Comparison of ENCODE assay signal across 13 mouse cellular contexts in the genomic region with DNA sequence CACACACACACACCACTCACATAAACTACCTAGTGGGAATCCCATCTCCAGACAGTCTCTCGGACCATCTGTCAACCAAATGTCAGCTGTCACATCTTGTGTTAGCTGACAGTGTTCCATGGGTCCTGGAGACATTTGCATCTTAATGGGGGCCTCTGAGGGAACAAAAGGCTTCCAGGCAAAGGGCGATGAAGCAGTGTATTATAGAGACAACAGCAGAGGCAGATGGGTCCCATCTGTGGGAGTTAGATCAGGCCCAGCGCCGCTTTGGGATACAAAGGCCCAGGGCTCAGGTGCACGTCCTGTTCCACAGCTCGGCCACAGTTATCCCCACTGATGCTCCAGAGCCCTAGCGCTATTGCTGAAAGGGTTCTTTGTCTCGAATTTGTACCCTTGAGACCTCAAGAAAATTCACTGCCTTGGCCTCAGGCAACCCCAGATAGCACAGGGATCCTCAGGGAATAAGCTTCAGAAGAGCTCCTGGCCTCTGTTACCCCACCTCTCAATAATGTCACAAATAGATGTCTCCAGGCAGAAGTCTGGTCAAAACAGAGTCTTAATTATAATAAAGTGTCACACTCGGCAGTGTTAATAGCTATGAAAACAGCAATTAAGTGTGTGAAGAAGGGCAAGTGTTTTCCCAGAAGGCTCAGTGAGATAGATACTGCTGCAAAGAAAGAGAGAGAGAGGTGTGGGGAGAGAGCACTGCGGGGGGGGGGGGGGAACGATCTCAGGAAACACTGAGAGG.
DNase-seq lines count a peak whose midpoint lies in the region; ATAC-seq and TF ChIP-seq lines count a peak whose summit lies in the region.
"Had no signal": no experiment of that assay in that cellular context is flagged by ENCODE, and none has a peak within 500 bp of the region (broad histone marks: within the 10 kb centered on the region; RNA-seq: fewer than 3 reads in every experiment).

No protein-coding gene starts in this region.

- no peaks in the 10 kb centered on the region for H3K36me3 ChIP-seq in forebrain, embryonic 11.5 days (ENCODE audit: control insufficient read depth, insufficient read depth, low read length)
- no peaks in the 10 kb centered on the region; the same call in 1 of the 2 replicates for H3K36me3 ChIP-seq in hindbrain, postnatal 0 days (ENCODE audit: insufficient read depth, low read length)
- H3K36me3 ChIP-seq in neural tube, embryonic 14.5 days (ENCODE audit: control insufficient read depth, insufficient read depth, low read length), result 0 out of 2 replicates have a peak, but pooled peaks cover 5% of the 10 kb centered on the region
- H3K36me3 ChIP-seq in heart, adult 2 months (ENCODE audit: control insufficient read depth, insufficient read depth, low read length), result no peaks in the 10 kb centered on the region
- H3K36me3 ChIP-seq: heart, embryonic 10.5 days; limb, embryonic 13.5 days had no signal

- intact Hi-C loops in heart, adult 2 months (cut with DNase I), result no loop called here

- 17% methylated on average over 9 of the region's 11 CpGs for WGBS in forebrain, embryonic 11.5 days
- 21% methylated on average over 9 of the region's 11 CpGs for WGBS in hindbrain, postnatal 0 days
- WGBS in neural tube, embryonic 14.5 days, result 5% methylated on average over 9 of the region's 11 CpGs
- WGBS in heart, adult 2 months, result 64% methylated on average over 10 of the region's 11 CpGs

- H3K4me2 ChIP-seq in forebrain, embryonic 11.5 days (ENCODE audit: low read depth, low read length, severe bottlenecking), result no peak overlapping the region
- no peak overlapping the region for H3K4me2 ChIP-seq in hindbrain, postnatal 0 days (ENCODE audit: low read depth, low read length)
- H3K4me2 ChIP-seq in neural tube, embryonic 14.5 days (ENCODE audit: low read depth, low read length), result no peak overlapping the region
- H3K4me2 ChIP-seq: limb, embryonic 13.5 days had no signal

- TF ChIP-seq CTCF in hindbrain, postnatal 0 days (IDR thresholded peaks at IDR 0.05; ENCODE audit: low read depth), result no peak
- no peak for TF ChIP-seq CTCF in heart, adult 2 months (IDR thresholded peaks at IDR 0.05)

- H3K9ac ChIP-seq in forebrain, embryonic 11.5 days (ENCODE audit: low read length), result no peak overlapping the region
- no peak overlapping the region for H3K9ac ChIP-seq in hindbrain, postnatal 0 days (replicated peaks; ENCODE audit: low read length)
- H3K9ac ChIP-seq in neural tube, embryonic 14.5 days (replicated peaks; ENCODE audit: low read depth, low read length), result no peak overlapping the region
- H3K9ac ChIP-seq in heart, adult 2 months (ENCODE audit: low read depth, low read length), result no peak overlapping the region
- H3K9ac ChIP-seq: limb, embryonic 13.5 days had no signal

- peaks cover 12% of the 10 kb centered on the region; the same call in 1 of the 2 replicates for H3K4me1 ChIP-seq in forebrain, embryonic 11.5 days (replicated peaks; ENCODE audit: control insufficient read depth, insufficient read depth, low read length)
- peaks cover 7% of the 10 kb centered on the region; the same call in 1 of the 2 replicates for H3K4me1 ChIP-seq in hindbrain, postnatal 0 days (ENCODE audit: insufficient read depth, low read length)
- H3K4me1 ChIP-seq in neural tube, embryonic 14.5 days (ENCODE audit: control insufficient read depth, insufficient read depth, low read length), result peaks cover 6% of the 10 kb centered on the region; the same call in 1 of the 2 replicates
- no peaks in the 10 kb centered on the region for H3K4me1 ChIP-seq in heart, adult 2 months (ENCODE audit: control insufficient read depth, insufficient read depth, low read length)
- H3K4me1 ChIP-seq: limb, embryonic 13.5 days had no signal

- H3K79me2 ChIP-seq in heart, adult 2 months (replicated peaks; ENCODE audit: control insufficient read depth, insufficient read depth, low read length), result no peaks in the 10 kb centered on the region

- no peak for TF ChIP-seq EP300 in heart, adult 2 months (IDR thresholded peaks at IDR 0.05; ENCODE audit: insufficient read depth, low read depth, low read length)

- H3K9me3 ChIP-seq in forebrain, embryonic 11.5 days (ENCODE audit: control insufficient read depth, low read length), result no peaks in the 10 kb centered on the region
- no peaks in the 10 kb centered on the region for H3K9me3 ChIP-seq in hindbrain, postnatal 0 days (ENCODE audit: low read length)
- H3K9me3 ChIP-seq in neural tube, embryonic 14.5 days (ENCODE audit: control insufficient read depth, low read length), result no peaks in the 10 kb centered on the region
- H3K9me3 ChIP-seq: heart, embryonic 10.5 days; limb, embryonic 13.5 days had no signal

- no peak for TF ChIP-seq POLR2A in heart, adult 2 months (IDR thresholded peaks at IDR 0.05; ENCODE audit: insufficient read depth, low read depth, low read length)

- peak overlapping the region; percentile 62 for H3K27ac ChIP-seq in forebrain, embryonic 11.5 days (ENCODE audit: low read depth, low read length)
- H3K27ac ChIP-seq in hindbrain, postnatal 0 days, result peak overlapping the region; percentile 60; the same call in 1 of the 2 replicates
- H3K27ac ChIP-seq in neural tube, embryonic 14.5 days (ENCODE audit: low read depth, low read length), result peak overlapping the region; percentile 77
- no peak overlapping the region for H3K27ac ChIP-seq in heart, adult 2 months
- H3K27ac ChIP-seq: heart, embryonic 10.5 days; limb, embryonic 13.5 days had no signal

- no peak overlapping the region for H3K4me3 ChIP-seq in forebrain, embryonic 11.5 days (ENCODE audit: low read depth, low read length)
- no peak overlapping the region for H3K4me3 ChIP-seq in hindbrain, postnatal 0 days (ENCODE audit: low read length)
- no peak overlapping the region for H3K4me3 ChIP-seq in neural tube, embryonic 14.5 days (ENCODE audit: low read depth, low read length)
- H3K4me3 ChIP-seq in heart, adult 2 months, result no peak overlapping the region
- H3K4me3 ChIP-seq: heart, embryonic 10.5 days; limb, embryonic 13.5 days had no signal

- peaks cover 2% of the 10 kb centered on the region; the same call in 1 of the 2 replicates for H3K27me3 ChIP-seq in forebrain, embryonic 11.5 days (ENCODE audit: control insufficient read depth, insufficient read depth, low read length)
- H3K27me3 ChIP-seq in hindbrain, postnatal 0 days (ENCODE audit: insufficient read depth, low read length), result no peaks in the 10 kb centered on the region
- no peaks in the 10 kb centered on the region for H3K27me3 ChIP-seq in neural tube, embryonic 14.5 days (ENCODE audit: control insufficient read depth, insufficient read depth, low read length)
- no peaks in the 10 kb centered on the region for H3K27me3 ChIP-seq in heart, adult 2 months (ENCODE audit: control insufficient read depth, insufficient read depth, low read length)
- H3K27me3 ChIP-seq: limb, embryonic 13.5 days had no signal

- DNase-seq in brain, embryonic 18.5 days (ENCODE audit: low read depth, low spot score), result peak; percentile 65
- DNase-seq in forebrain, embryonic 11.5 days (ENCODE audit: low spot score), result peak; percentile 76
- DNase-seq in hindbrain, postnatal 0 days (ENCODE audit: low spot score), result peak; percentile 85
- no peak for DNase-seq in heart, adult 2 months
- DNase-seq in ovary, postnatal 10 days (ENCODE audit: low spot score), result no peak
- no peak for DNase-seq in spleen, postnatal 4 days (ENCODE audit: low spot score in 2 of 2)
- DNase-seq in urinary bladder, postnatal 14 days (ENCODE audit: low spot score), result no peak
- DNase-seq: cerebellum, adult 2 months; spleen, adult 18-20 months; thymus, postnatal 14 days had no signal

- ATAC-seq in forebrain, embryonic 11.5 days (replicated peaks; ENCODE audit: low FRiP score), result peak; percentile 89
- ATAC-seq in hindbrain, postnatal 0 days, result peak; percentile 89
- peak; percentile 88 for ATAC-seq in neural tube, embryonic 14.5 days (ENCODE audit: low read depth)

Comparison
In these comparisons a context has a peak if more than half of its experiments do, and no peak if none do; other contexts are left out.
1. DNase-seq: peak in brain, embryonic 18.5 days (single experiment), forebrain, embryonic 11.5 days (single experiment) and hindbrain, postnatal 0 days (single experiment); none in heart, adult 2 months (0 of 2), ovary, postnatal 10 days (single experiment), spleen, postnatal 4 days (0 of 2) and urinary bladder, postnatal 14 days (single experiment).
2. Peak in every context shown above with its lines, with median percentiles within 50 percentile points of each other: ATAC-seq.